Mouse (Mus musculus) embryo, embryonic 11 days (tissue): ENCODE measurements around the gene Emp1.

Source experiments
- DNase-seq: peaks from one replicate; pipeline ENCODE4 v3.0.0-alpha.2; 2015

Emp1 gene

DNA sequence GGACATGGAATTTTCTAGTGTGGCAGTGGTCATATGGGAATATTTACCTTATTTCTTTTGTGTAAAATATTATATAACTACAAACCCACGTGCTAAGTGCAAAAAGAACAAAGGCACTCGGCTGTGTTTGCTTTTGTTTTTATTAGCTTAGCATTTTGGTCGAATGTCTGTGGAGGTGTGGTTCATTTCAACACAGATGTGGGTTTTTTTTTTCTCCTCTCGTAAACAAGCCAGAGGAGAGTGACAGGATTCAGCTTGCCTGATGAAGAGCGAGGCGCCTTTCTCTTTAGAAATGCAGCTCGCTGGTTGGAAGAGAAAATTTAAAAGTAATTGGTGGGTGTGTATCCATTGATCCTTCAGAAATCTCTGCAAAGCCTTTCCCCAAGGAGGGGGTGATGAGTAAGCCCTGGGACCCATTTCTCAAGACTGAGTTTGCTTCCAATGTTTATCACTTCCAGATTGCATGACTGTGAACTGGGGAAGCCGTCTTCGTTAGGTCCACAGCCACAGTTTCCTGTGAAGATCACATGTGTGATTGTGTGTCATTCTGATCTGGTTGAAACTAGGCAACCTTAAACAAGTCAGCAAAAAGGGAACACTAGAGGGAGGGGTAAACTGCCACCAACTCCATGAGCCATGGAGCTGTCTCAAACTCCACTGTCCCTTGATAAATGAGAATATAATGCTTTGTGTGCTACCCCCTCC, 1.8 kb downstream of the Emp1 start:
- DNase-seq: peak; percentile 43

DNA sequence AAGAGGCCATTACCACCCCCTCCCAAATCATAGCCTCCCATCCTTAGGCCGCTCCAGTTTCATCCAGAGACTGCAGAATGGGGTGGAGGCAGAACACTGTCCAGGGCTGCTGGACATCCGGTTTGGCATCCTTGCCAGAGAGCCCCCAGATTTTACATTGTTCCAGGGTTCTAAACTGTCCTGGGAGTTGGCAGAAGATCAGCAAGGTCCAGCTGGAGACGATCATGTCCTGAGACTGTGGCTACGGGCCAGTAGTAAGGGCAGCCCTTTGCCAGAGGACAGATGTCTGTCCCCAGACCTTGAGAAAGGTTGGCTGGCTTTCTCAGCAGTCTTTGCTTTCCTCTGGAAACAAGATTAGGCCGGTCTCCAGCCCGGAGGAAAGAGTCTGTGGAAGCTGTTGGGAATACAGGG, 2.6 kb downstream of the Emp1 start:
- DNase-seq: no peak

DNA sequence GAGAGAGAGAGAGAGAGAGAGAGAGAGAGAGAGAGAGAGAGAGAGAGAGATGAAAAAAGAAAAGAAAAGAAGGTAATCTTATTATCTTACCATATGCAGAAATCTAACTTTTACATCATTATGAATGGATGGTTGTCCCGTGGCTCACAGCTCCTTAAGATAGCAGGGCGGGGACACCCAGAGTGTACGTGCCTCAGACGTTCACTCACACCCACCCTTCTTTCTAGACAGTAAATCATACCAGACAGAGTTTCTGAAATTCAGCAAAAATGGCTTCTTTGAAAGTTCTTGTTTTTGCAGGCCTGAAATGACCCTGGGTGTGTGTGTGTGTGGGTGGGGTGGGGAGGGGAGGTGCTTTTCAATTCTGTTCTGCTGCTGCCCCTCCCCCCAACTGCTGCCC, 3.3 kb downstream of the Emp1 start:
- DNase-seq: no peak

DNA sequence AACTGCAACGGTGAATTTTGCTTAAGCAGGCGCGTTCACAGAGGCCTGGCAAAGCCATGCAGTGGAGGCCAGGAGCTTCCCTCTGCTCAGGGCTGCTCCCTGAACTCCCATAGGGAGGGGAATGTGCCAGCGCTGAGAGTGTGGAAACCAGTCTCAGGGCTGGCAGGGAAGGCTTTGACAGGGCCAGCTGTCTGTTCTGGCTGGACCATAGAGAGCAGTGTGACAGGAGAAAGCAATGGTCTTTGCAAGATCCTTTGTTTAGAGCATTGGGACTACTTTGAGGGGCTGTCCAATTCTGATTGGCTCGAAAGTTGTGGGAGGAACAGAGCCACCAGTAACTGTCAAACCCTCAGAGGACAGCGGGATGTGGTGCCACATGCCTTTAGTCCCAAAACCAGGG, 5.9 kb downstream of the Emp1 start:
- DNase-seq: peak; percentile 13

DNA sequence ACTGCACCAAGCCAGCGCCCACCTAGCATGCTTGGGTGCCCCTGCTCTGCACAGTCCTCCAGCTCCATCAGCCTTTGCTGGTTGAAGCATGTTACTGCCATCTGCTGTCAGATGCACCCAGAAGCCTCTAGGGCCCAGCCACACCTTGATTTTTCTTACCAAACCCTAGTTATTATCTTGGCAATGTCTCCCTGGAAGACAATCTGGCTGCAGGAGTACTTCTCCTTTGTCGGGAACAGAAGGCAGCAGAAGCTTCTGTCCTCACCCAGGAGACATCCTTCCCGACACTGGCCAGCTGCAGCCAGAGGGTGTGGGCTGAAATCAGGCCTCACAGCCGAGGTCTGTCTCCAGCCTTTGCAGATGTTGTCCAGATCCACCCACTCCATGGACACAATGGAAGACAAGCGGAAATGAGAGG, 7.2 kb downstream of the Emp1 start:
- DNase-seq: peak; percentile 27

DNA sequence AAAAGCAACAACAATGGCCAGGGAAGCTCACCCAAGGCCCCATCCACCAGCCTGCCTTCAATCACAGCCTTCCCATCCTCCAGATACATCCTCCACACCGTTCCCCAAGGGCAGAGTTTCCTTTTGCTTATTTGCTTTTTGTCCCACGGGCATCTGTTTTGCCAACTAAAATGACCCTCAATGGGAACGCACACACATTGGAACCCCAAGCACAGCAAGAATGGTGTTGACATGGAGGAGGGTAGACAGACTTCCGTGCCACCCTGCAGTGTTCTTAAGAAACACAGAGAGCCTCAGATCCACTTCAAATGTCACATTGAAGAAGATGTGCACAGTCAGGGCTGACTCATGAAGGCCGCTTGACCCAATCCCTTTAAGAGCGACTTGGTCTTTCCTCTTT, 8.6 kb downstream of the Emp1 start:
- DNase-seq: no peak

DNA sequence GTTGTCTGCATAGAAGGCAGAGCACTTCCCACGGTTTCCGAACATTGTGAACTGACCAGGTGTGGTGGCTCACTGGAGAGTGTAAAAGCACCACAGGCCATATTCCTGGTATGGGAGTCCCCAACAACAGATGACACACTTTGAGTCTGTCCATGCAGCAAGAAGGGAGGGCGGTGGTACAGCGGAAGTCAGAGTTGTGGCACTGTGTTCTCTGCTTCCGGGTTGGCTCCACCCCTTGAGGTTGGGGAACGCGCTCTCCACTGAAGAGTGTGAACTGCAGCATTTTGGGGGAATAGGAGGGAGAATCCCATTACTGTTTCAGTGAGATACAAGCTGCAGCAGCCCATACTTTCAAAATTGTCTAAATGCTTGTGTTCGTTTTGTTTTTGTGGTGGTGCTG, 11.0 kb downstream of the Emp1 start:
- no peak for DNase-seq

DNA sequence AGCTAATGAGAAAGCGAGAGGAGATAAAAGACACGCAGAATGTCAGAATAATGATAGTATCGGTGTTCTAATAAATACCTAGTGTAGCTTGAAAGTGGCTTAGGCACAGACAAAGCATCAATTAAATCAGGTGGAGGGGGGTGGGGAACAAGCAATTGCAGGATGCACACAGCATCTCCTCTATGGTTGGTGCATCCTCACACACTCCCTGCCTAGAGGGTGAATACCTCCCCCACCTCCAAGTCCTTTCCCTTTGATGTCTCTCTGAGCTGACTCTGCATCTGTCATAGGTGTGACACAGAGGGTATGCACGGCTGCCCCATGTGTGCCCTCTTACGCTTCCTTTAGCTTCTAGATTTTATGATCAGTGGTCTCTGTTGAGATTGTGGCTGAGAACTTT, 13.5 kb downstream of the Emp1 start:
- no peak for DNase-seq

DNA sequence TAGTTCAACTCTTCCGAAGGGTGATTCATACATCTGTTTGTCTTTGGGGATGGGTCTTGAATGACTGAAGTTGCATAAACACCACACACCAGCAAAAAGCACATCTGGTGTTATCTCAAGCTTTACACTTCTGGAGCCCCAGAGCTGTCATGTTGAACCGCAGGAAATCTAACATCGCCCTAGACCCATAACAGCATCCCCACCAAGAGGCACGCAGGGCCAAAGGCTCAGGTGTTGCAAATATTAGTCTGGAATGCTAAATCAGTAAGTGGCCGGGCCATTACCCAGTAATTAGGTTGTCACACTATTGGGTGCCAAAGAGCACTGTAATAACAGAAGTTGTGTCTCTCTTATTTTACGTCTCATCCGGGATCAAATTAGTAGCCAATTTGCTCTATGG, 13.9 kb downstream of the Emp1 start:
- no peak for DNase-seq

DNA sequence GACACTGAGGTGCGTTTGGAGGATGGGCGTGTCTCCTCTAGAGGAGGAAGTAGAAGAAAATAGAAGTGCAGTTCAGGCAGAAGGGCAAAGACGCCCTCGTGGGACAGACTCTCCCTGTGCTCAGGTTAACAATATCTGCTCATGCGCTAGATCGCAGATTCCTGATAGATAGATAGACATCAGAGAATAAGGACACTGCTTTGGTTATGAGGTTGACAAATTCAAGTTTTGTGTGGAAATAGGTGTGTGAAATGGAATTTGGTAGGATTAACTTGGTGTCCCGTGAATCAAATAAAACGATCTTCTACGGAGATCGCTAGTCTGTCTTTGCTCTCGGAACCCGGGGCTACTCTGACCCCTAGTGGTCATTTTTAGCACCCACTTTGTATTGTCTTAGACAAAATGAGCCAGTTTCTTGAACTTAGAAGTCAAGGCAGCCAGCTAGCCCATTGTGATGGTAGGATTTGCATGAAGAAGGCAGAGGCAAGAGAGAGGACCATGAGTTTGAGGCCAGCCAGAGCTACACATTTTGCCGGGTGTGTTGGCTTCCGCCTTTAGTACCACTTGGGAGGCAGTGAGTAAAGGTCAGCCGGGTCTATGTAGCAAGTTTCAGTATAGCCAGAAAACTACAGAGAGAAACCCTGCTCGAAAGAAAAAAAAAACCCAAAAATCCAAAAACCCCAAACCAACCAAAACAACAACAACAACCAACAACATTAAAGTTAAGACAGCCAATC, 15.4 kb downstream of the Emp1 start:
- peak; percentile 80 for DNase-seq

DNA sequence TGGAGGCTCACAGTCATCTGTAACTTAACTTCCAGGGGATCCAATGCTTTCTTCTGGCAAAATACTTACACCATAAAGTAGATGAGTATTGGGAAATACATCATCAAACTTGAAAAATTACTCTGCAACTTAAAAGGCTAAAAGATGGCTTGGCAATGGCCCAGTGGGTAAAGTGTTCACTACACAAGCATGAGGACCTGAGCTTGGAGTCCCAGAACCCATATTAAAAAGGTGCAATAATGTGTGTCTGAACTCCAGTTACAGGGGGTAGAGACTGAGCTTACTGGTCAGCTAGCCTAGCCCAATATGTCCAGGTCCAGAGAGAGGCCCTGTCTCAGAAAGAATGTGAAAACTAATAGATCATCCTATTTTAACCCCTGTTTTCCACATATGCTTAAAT, 21.6 kb downstream of the Emp1 start:
- no peak for DNase-seq

DNA sequence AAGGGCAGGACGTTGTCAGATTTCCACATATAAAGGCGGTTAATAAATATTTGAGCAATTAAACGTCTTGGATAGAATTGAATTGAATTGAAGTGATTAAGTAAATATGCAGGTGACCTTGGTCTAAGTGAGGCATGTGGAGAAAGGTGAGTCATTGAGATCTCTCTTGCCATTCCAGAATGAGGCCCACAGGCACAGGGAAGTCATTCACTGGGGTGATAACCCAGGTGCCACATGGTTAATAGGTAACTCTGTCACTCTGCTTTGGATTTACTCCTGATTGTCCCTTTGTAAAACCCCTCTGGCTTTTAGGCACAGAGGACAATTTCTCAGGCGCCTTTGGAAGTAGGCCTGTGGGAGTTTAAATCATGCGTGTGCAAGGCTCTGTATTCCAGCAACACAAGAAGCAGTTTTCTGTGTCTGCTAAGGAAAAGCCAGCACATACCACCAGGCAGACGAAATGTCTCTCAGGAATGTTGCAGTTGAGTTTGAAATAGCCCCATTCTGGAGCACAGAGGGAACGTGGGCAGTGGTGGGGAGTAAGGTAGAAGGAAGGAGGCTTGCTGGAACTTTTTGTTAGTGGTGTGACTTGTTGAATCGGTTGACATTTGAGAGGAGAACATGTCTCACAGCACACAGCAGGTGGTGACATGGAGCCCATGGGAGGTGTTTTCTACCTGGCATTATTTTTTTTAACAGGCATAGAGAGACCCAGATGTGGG, 23.6 kb downstream of the Emp1 start:
- no peak for DNase-seq

DNA sequence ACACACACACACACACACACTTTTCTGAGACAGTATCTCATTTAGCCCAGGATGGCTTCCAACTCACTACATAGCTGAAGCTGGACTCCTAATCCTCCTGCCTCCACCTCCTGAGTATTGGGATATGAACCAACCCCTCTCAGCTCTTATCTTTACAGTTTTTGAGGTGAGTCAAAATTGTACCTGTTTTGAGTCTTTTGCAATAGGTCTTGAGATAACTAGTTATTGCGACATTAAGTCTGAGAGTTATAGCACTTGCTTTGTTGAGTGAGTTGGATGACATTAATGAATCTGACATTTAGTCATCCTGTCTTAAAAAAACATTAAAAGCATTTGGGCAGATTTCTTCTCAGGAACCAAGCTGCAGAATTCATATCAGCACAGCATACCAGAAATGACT, 25.3 kb downstream of the Emp1 start:
- DNase-seq: no peak

DNA sequence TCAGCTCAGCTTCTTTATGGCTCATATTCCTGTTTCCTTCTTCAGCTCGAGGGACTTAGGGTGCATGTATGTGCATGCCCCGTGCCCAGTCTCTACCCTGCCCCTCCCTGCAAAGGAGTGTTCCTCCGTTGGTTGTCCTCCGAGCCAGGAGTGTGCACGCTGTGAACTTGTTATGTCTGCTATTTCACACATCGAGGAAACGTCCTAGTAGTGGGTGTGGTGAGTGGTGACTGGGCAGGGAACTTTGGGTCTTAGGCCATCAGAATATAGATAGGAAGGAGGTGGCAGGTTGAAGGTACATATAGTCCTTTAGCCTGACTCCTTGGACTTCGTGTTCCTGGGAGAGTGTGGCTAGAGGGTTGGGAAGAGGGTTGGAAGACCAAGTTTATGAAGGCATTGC, 26.4 kb downstream of the Emp1 start:
- DNase-seq: no peak

DNA sequence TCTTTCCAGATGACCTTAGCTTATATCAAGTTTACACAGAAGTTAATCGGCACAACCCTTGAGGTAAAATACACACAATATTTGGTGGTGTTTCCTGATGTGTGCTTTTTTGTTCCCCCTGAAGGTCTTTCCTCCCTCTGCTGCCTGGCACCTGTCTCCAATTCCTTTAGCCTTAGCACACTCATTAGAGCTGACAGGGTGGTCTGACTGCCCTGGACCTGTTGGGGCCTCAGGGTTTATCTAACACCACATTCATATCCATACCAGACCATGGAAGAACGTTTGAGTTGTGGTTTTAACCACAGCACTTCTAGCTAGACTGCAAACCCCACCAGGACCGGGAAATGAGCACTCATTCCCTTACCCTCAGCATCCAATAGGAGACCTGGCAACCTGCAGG, 28.1 kb downstream of the Emp1 start:
- DNase-seq: no peak

DNA sequence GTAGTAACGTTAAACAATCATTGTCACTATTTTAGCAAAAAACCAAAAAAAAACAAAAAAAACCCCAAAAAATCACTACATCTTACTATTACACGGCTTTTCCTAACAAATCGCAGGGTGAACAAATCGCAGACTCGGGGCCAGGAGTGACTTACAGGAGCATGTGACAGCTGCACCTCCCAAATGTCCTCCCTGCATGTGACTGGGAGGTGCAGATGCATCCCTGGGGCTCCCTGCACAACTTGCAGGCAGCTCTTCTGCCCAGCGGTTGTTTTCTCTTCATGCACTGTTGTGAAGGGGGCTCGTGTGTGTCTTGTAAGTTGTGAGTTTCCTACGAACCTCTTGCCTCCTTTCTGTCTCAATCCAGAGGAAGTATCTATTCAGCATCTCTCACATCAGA, 33.0 kb downstream of the Emp1 start:
- DNase-seq: no peak

DNA sequence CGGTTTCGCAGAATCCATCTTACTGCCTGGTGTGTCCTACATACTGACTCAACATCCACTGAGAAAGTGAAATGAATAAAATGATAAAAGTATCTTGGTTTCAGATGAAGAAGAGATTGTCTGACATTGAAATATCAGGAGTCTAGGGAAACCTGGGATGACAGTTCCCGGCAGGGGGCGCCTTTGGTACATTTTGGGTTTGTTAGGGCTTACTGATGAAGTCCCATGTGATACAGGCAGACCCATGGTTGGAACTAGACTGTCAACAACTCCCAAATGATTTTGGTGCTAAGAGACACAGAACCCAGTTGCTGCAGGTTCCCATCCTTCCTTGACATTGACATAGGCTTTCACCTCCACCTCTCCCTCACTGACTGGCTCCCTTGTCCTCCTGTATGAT, 34.7 kb downstream of the Emp1 start:
- no peak for DNase-seq

DNA sequence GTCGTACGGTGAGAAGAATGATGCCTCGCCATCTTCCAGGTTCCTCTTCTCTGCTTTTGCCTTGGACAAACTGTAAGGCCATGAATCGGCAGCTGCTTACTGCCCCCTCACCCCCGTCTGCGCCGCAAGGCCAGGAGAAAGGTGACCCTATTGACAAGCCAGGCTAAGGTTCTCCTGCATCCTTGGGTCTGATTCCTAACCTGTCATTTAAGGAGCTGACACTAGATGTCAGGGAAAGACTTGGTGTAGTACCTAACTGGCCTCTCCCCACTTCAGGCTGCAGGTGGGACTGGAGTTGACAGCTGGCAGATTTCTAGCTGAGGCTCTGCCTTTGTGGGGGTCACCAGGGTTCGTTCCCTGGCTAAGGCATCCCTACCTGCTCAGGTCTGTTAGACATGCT, 35.4 kb downstream of the Emp1 start:
- DNase-seq: no peak

DNA sequence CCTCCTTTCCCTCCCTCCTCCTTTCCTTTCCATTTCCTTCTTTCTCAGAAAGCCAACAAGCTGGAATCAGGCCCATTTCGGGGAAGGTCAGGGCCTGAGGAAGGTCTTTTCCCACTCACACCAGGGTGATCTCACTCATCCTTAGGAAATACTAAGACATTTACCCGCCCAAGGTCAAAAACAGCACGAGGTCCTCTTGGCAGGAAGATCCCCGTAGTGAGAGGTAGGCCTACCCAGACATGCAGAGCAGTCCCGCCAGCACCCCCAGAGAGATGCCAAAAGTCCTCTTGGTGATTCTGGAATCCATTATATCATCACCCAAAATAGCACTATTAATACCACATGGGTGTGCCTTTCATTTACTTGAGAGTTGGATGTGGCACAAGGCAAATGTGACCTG, 36.5 kb downstream of the Emp1 start:
- DNase-seq: no peak

DNA sequence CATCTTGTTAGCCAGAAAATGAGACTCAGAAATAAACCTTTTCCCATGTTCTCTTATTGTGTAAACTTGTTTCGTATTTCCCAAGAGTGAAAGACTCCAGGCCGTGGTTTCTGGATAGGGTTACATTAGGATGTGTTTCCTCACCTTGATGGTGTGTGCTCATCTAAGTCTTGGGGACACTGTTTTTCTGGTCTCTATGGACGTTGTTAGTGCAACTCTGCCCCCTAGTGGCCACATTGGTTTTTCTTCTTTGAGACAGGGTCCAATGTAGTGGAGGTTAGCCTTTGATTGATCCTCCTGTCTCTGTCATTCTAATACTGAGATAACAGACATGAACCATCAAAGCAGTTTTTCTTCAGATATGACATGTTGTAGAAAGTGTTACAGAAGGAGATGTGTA, 38.0 kb downstream of the Emp1 start:
- DNase-seq: peak; percentile 82

DNA sequence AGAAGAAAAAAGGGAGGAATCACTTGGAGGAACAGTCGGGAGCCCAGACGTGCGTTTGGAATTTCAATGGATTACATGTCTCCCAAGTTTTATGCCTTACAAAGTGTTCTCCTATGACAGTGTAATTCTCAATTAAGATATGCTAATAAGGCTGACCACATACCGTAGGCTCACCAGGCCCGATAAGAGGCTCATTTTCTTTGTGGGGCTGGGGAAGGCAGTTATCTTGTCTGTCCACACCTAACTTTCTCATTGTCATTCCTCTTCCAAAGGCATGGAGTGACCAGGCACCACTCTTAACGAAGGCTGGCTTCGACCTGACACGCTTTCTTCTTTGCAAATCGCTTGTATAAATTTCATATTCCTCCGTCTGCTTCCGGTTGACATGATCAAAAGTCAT, 42.7 kb downstream of the Emp1 start:
- DNase-seq: no peak

DNA sequence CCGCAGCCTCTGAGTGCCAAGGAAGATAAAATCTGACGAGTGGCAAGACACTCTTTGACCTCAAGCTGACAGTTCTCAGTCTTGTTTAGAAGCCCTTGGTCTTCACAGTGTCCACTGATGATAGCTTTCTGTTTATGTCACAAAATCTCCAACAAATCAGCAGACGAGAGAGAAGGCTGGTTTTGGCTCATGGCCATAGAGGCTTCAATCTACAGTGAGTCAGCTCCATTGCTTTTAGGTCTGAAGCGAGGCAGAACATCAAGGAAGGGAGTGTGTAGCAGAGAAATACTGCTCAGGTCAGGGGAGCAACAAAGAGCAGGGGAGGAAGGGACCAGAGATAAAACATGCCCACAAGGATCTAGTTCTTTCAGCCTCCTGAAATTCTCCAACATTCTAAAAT, 45.0 kb downstream of the Emp1 start:
- DNase-seq: no peak

DNA sequence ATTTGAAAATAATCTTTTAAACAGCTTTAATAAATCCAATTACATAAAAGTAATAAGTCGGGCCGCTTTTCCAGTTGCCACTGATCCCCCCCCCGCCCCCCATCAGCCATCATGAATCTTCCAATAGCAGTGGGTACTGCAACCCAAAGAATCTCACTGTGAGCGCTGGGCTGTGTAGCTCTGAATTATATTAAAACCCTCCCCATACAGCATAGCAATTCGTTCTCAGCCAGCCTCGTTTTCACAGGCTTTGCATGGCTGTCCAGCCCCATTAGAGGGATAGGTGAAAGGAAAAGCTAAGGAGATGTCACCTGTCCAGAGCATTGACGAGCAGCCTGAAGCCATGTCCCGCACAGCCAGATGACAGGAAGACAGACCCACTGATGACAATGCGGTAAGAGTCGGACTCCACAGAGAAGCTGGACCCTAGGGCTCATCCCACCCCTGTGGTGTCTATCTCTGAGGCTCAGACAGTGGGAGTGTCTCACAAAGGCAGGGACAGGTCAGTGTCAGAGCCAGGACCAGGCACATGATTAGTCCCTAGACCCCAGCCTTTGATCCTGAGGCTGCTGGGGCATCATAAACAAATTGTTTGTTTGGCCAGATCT, 49.5 kb downstream of the Emp1 start:
- DNase-seq: no peak

DNA sequence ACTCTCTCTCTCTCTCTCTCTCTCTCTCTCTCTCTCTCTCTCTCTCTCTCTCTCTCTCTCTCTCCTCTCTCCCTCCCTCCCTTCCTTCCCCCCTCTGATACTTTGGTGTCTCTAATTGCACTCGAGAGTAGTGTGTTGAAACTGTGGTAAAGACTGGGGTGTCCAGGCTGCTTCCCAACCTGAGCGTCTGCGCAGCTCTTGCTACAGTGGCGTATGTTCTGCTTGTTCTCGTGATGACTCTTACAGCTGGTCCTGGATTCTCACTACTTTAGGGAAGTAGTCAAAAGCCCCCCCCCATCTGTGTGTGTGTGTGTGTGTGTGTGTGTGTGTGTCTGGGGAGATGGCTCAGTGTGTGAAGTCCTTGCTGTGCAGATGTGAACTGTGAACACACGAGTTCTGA, 50.3 kb downstream of the Emp1 start:
- no peak for DNase-seq
